Mouse (Mus musculus): ENCODE measurements around the gene Tbrg1.

GRCm38 (mm10) chr9:37656931-37657481 lies at the start of gene Tbrg1:
- TF ChIP-seq CTCF (IDR thresholded peaks at IDR 0.05; ENCODE audit: low read depth, low read length) (no peak), POLR2A (IDR thresholded peaks at IDR 0.05; ENCODE audit: extremely low read depth, insufficient read depth, low read length) (0 out of 2 replicates have a peak, but pooled peaks have one; percentile 31)
